Mouse (Mus musculus): ENCODE results near the gene Srarp. TPM values are rescaled to one million over a fixed set of nuclear protein-coding genes. Genes with fewer than 3 reads are reported as not detected.
A peak's percentile ranks its signal among the peaks of the same experiment; 100 is the strongest.

The Srarp gene
- total and polyA plus RNA-seq, 3 experiments, result 0.94 to 2.2 (median 1.6) TPM

DNA sequence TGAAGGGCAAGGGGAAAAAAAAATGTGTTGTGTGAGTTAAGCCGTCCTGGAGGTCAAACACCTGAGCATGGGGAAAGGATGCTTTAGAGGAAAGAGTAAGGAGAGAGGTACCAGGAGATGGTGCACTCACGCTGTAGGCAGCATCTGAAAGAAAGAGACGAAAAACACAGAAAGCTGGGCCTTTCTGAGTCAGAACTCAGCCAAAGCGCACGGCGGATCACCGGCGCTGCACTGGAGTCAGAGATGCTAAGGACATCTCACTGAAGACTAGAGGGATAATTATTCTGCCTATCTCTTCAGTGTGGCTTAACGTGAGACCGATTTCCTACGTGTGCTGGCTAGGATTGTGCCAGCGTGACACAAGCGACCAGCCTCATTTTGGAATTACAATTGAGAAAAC, 8.0 kb downstream of the Srarp start:
- no peak for DNase-seq
- Histone ChIP-seq H3K4me1 (ENCODE audit: control insufficient read depth, insufficient read depth, low read length) (peaks cover 3% of the 10 kb centered on the region; the same call in 1 of the 2 replicates), H3K27me3 (ENCODE audit: control insufficient read depth, insufficient read depth, low read length) (no peaks in the 10 kb centered on the region), H3K9ac (ENCODE audit: low read depth, low read length) (no peak overlapping the region), H3K27ac (no peak overlapping the region; the same call in 1 of the 2 replicates), H3K4me3 (no peak overlapping the region), H3K36me3 (ENCODE audit: control insufficient read depth, insufficient read depth, low read length) (no peaks in the 10 kb centered on the region), H3K79me2 (replicated peaks; ENCODE audit: control insufficient read depth, insufficient read depth, low read length) (no peaks in the 10 kb centered on the region)
- peak; percentile 16; the same call in 1 of the 2 replicates for TF ChIP-seq EP300 (IDR thresholded peaks at IDR 0.05; ENCODE audit: insufficient read depth, low read depth, low read length)
- no peak for TF ChIP-seq CTCF (IDR thresholded peaks at IDR 0.05)
- TF ChIP-seq POLR2A (IDR thresholded peaks at IDR 0.05; ENCODE audit: insufficient read depth, low read depth, low read length), result peak; percentile 71
- WGBS, result 73% methylated on average over 13 of the region's 13 CpGs
- intact Hi-C loops (cut with DNase I), result no loop called here

GRCm38 (mm10) chr4:141426796-141427745, 8.8 kb downstream of the Srarp start:
- DNase-seq, result no peak
- Histone ChIP-seq H3K4me3 (no peak overlapping the region), H3K4me1 (ENCODE audit: control insufficient read depth, insufficient read depth, low read length) (peaks cover 3% of the 10 kb centered on the region; the same call in 1 of the 2 replicates), H3K36me3 (ENCODE audit: control insufficient read depth, insufficient read depth, low read length) (no peaks in the 10 kb centered on the region), H3K9ac (ENCODE audit: low read depth, low read length) (0 out of 2 replicates have a peak overlapping the region, but pooled peaks have one; percentile 10), H3K27me3 (ENCODE audit: control insufficient read depth, insufficient read depth, low read length) (no peaks in the 10 kb centered on the region), H3K27ac (peak overlapping the region; percentile 90), H3K79me2 (replicated peaks; ENCODE audit: control insufficient read depth, insufficient read depth, low read length) (no peaks in the 10 kb centered on the region)
- TF ChIP-seq POLR2A (IDR thresholded peaks at IDR 0.05; ENCODE audit: insufficient read depth, low read depth, low read length) (peak; percentile 59), CTCF (IDR thresholded peaks at IDR 0.05) (no peak), EP300 (IDR thresholded peaks at IDR 0.05; ENCODE audit: insufficient read depth, low read depth, low read length) (0 out of 2 replicates have a peak, but pooled peaks have one; percentile 37)
- intact Hi-C loops (cut with DNase I), result no loop called here
- WGBS, result 57% methylated on average over 10 of the region's 10 CpGs

DNA sequence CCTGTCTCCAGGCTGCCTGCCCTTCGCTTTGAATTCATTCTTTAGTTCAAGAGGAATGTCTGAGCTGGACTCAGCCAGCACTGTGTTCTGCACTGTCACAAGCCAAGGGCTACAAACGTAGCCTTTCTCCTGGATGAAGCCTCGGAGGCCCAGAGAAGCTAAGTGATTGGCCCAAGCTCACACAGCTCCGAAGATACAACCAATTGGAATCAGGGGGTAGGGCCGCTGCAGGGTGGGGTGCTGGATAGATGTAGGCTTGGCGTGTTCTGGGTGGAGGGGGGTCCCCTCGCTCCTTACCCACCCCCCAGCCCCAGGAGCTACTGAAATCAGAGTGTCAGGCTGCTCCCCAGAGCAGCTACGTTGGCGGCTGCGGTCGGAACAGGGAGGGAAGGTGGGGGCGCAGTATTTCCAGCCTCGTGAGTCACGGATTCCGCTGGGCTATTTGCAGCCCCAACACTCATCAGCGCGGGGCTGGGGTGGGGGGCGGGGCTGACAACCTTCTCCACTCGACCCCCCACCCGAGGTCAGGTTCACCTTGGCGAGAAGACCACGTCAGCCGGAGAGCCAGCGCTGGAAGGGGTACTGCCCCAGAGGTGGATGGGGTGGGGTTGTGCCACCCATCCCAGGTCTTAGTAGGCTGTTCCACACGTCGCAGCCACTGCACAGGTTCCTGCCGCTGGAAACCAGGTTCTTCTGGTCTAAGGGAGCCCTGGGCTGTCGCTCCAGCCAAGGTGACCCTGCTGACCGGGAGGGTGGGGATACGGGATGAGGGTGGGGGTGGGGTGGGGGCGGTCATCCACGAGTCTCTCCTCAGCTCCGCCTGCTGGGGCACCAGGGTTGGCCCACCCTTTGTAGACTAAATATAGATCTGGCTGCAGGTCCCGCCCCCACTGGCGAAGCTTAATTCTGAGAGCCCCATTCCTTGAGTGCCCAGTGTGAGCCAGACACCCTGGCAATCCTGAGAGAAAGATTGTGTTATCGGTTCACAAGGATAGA, 10.1 kb downstream of the Srarp start:
- 4% methylated on average over 36 of the region's 36 CpGs for WGBS
- Histone ChIP-seq H3K4me1 (ENCODE audit: control insufficient read depth, insufficient read depth, low read length) (peaks cover 3% of the 10 kb centered on the region; the same call in 1 of the 2 replicates), H3K4me3 (peak overlapping the region; percentile 38), H3K27me3 (ENCODE audit: control insufficient read depth, insufficient read depth, low read length) (no peaks in the 10 kb centered on the region), H3K9ac (ENCODE audit: low read depth, low read length) (peak overlapping the region; percentile 35), H3K36me3 (ENCODE audit: control insufficient read depth, insufficient read depth, low read length) (no peaks in the 10 kb centered on the region), H3K79me2 (replicated peaks; ENCODE audit: control insufficient read depth, insufficient read depth, low read length) (no peaks in the 10 kb centered on the region), H3K27ac (peak overlapping the region; percentile 90)
- TF ChIP-seq EP300 (IDR thresholded peaks at IDR 0.05; ENCODE audit: insufficient read depth, low read depth, low read length) (peak; percentile 80), POLR2A (IDR thresholded peaks at IDR 0.05; ENCODE audit: insufficient read depth, low read depth, low read length) (peak; percentile 82), CTCF (IDR thresholded peaks at IDR 0.05) (peak; percentile 21; the same call in 1 of the 2 replicates)
- intact Hi-C loops (cut with DNase I), result no loop called here
- peak; percentile 75 to 82 for DNase-seq

DNA sequence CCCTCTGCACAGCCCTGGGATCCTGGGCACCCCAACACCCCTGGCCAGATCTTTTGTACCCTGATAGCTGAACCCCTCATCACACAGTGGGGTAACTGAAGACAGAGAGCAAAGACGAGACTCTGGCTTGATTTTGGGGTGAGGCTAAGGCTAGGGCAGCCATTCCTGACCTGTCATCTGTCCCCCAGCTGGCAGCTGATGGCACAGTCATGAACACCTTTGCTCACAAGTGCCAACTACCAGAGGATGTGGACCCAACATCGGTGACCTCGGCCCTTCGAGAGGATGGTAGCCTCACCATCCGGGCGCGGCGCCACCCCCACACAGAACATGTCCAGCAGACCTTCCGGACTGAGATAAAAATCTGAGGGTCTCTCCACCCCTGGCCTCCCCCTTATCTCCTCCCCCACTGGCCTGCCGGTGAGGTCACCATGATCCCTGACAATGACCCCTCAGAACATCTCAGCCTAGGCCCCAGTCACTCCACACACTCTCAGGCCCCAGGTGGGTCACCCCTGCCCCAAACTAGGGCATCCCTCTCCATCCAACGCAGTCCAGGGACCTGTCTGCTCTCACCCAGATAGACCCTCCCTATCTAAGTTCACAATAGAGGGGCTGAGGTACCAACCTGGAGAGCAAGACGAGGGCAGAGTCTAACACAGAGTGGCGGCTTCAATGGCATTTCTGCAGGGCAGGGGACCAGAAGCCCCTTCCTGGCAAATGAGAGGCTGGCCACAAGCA, 12.0 kb downstream of the Srarp start:
- intact Hi-C loops (cut with DNase I), result no loop called here

DNA sequence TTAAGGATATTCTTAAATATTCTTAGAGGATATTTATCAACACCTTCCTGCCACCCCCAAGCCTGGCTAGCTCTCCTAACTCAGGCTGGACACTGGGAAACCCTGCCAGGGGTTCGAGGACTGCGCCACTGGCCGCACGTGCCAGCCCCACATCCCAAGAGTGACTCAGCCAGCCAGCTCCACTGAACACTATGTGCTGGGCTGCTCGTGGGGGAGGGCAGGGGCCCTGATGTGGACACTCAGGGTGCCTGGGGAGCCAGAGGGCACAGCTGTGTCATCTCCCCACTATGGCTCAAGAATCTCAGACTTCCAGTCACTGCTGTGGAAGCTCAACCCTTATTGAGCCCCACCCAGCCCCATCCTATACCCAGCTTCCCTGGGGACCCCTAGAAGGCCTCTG, 12.6 kb downstream of the Srarp start:
- no peaks in the 10 kb centered on the region for H3K36me3 ChIP-seq (ENCODE audit: control insufficient read depth, insufficient read depth, low read length)
- intact Hi-C loops (cut with DNase I), result no loop called here
- H3K27ac ChIP-seq, result peak overlapping the region; percentile 96
- TF ChIP-seq POLR2A (IDR thresholded peaks at IDR 0.05; ENCODE audit: insufficient read depth, low read depth, low read length) (no peak; the same call in 1 of the 2 replicates), CTCF (IDR thresholded peaks at IDR 0.05) (no peak), EP300 (IDR thresholded peaks at IDR 0.05; ENCODE audit: insufficient read depth, low read depth, low read length) (no peak)
- peak overlapping the region; percentile 59 for H3K4me3 ChIP-seq
- H3K4me1 ChIP-seq (ENCODE audit: control insufficient read depth, insufficient read depth, low read length), result peaks cover 3% of the 10 kb centered on the region; the same call in 1 of the 2 replicates
- H3K27me3 ChIP-seq (ENCODE audit: control insufficient read depth, insufficient read depth, low read length), result no peaks in the 10 kb centered on the region
- no peaks in the 10 kb centered on the region for H3K79me2 ChIP-seq (replicated peaks; ENCODE audit: control insufficient read depth, insufficient read depth, low read length)
- peak overlapping the region; percentile 85 for H3K9ac ChIP-seq (ENCODE audit: low read depth, low read length)
- peak; percentile 59 to 69 for DNase-seq
- 49% methylated on average over 5 of the region's 5 CpGs for WGBS

More for the DNA sequence above, 12.0 kb downstream of the Srarp start:
- peak overlapping the region; percentile 96 for H3K27ac ChIP-seq
- TF ChIP-seq POLR2A (IDR thresholded peaks at IDR 0.05; ENCODE audit: insufficient read depth, low read depth, low read length), result peak; percentile 46
- TF ChIP-seq EP300 (IDR thresholded peaks at IDR 0.05; ENCODE audit: insufficient read depth, low read depth, low read length), result no peak
- H3K4me1 ChIP-seq (ENCODE audit: control insufficient read depth, insufficient read depth, low read length), result peaks cover 3% of the 10 kb centered on the region; the same call in 1 of the 2 replicates
- H3K27me3 ChIP-seq (ENCODE audit: control insufficient read depth, insufficient read depth, low read length), result no peaks in the 10 kb centered on the region
- H3K9ac ChIP-seq (ENCODE audit: low read depth, low read length), result peak overlapping the region; percentile 85
- H3K36me3 ChIP-seq (ENCODE audit: control insufficient read depth, insufficient read depth, low read length), result no peaks in the 10 kb centered on the region
- peak overlapping the region; percentile 59 for H3K4me3 ChIP-seq
- WGBS, result 65% methylated on average over 13 of the region's 13 CpGs
- no peak for DNase-seq
- no peaks in the 10 kb centered on the region for H3K79me2 ChIP-seq (replicated peaks; ENCODE audit: control insufficient read depth, insufficient read depth, low read length)

All from heart, adult 2 months (tissue).